Mouse (Mus musculus): ENCODE measurements around the gene Tcirg1.

Tcirg1 gene

DNA sequence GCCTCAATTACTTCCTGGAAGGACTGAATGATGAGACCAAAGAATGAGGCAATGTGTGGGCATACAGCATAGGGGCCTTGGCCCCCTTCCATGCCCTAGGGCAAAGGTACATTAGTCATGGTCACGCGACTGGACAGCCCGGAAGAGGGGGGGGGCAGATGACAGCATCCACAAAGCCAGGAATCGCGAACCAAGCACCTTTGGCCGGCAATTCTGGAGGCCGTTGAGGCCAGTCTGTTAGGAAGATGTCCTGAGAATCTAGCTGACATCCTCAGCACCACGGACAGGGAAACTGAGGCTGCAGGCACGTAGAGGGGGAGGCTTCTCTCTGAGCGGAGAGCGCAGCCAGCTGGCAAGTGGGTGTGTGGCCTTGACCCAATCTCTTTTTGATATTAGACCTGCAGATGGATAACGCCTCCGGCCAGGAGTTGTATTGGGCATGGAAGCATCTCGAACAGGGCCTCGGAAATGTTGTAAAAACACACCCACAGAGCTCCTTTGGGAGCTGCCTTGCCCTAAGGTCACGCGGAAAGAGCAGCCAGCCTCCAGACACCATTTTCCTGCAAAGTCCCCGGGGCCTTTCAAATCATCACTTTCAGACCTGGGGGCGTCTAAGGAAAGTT is 56.0 kb downstream of the Tcirg1 start:
- DNase-seq, result peak; percentile 84

DNA sequence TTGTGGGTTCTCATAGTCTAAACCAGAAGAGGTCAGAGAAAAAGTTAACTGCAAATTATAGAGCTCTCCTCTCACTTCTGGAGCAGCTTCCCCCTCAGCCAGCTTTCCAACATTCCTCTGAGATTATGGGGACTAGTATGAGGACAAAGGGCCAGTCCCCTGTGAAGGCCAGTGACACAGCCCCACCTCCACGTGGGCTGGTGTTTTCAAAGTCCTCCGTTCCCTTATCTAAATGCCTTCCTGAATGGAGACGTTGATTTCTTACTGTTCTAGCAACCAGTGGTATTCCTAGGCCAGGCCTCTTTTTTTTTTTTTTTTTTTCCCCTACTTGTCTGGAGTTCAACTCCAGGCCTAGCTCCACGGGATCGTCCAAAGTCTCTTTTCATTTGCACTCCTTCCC is 56.9 kb downstream of the Tcirg1 start:
- no peak for DNase-seq

DNA sequence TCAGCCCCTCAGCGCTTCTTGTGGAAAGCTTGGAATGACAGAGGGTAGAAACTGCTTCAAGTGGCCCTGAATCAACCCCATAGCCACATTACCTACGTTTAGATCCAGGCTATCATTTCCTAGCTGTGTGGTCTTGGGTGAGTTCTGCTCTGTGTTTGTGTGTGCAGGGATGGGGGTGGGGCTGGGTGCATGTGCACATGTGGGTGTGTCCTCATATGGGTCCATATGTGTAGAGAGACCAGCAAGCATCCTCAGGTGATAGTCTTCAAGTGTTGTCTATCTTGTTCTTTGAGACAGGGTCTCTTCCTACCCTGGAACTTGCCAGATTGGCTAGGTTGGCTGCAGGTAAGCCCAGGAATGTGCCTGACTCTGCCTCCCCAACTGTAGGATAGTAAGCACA is 57.7 kb downstream of the Tcirg1 start:
- no peak for DNase-seq

DNA sequence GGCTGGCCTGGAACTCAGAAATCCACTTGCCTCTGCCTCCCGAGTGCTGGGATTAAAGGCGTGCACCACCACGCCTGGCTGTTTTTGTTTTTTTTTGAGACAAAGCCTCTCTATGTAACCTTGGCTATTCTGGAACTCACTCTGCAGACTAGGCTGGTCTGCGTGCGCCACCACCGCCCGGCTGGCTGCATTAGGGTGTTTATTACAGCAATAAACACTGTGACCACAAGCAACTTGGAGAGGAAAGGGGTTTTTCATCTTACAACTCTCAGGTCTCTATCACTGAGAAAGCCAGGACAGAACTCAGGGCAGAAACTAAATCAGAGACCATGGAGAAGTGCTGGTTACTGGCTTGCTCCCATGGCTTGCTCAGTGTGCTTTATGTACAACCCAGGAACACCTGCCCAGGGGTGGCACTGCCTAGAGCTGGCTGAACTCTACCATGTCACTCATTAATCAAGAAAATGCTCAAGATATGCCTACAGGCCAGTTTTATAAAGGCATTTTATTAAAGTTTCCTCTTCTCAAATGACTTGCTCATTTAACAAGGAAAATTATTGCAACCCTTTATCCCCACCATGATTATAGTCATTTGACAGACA is 58.6 kb downstream of the Tcirg1 start:
- DNase-seq, result peak; percentile 50

DNA sequence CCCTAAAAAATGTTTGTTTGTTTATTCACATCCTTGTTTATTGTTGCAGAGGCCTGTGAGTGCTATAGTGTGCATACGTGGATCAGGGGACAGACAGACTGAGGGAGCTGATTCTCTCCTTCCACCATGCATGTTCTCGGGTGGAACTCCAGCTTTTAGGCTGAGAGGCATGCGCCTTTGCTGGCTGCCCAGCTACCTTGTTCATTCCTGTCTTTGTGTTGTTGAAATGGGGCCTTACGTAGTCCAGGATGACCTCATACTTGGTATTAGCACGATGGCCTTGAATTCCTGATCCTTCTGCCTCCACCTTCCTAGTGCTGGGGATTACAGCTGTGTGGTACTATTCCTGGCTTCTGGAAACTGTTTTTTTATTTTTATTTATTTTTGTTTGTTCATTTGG is 59.2 kb downstream of the Tcirg1 start:
- no peak for DNase-seq

DNA sequence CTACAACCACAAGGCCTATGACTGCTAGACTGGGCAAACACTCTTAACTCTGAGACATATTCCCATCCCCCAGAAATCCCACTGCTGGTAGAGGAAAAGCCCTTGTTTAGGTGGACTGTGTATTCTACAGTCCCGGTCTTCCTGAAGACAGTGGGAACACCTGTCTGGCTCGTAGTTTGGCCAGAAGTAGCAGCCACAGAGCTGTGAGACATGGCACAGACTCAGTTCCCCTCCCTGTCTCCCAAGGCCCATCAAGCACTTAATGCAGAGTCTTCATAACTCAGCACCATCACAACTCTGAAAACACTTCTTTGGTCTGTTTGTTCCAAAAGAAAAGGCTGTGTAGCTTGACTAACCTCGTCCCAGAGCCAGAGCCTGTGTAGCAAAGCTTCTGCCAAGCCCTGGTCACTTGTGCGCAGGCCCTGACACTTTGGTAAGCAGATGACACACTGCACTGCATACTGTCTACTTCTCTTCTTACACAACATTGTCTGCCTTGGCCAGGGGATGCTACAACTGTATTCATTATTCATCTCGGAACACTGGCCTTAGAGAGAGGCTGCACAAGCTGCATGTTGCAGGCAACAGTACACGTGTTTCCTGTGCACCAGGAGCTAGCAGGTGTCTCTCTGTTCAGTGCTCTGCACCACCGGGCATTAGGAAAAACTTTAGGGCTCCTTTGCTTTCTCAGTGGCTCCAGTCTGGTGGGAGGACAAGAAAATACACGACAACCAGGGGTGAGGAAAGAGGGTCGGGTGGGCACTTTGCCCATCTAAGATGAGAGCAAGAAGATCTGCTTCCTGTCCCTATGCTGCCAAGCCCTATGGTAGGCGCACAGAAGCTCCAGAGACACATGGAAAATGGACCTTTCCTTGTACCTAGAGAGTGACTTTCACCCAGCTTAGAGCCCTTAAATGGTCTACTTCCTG is 60.0 kb downstream of the Tcirg1 start:
- DNase-seq, result no peak
